Mouse (Mus musculus): Measurements from ENCODE around the gene Elp5.

Gene Elp5

DNA sequence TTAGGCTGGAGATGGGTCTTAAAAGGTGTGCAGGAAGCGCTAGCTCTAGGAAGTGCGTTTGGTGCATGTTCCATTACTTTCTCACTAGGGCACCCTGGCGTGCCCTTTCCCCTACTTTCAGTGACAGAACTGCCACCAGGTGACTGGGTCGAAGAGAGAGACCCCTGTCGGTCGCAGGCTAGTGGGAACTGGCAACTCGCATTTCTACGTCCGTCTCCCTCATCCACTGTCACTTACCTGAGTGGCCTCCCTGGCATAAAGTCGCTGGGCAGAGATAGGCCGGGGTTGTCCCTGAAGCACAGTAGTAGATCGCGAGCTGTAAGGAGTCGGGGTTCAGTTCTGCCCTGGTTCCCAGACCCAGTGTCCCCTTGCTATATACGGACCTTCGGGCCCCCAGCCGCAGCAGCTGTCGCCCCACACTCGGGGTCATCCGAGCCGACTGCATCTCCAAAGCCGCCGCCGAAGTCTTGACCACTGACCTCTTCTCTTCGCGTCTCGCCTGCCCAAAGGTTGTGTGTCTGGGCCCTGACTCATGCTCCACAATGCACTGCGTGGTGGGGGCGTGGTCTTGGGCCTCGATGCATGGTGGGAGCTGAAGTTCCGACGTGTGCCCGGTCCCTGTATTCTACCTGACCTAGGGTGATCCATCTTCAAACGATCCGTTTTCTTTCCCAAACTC is 32.7 kb upstream of the Elp5 start, which contains the start of gene Acadvl:
TSS of gene Acadvl (minus strand) at position 532 of the 679 bp plus-strand sequence.
- DNase-seq = peak; percentile 95 to 97

- no peak for DNase-seq
These were observed 31.7 kb upstream of the Elp5 start for GRCm38 (mm10) chr11:70014051-70014450.

GRCm38 (mm10) chr11:70013408-70013807 is 31.1 kb upstream of the Elp5 start:
- no peak for DNase-seq

DNA sequence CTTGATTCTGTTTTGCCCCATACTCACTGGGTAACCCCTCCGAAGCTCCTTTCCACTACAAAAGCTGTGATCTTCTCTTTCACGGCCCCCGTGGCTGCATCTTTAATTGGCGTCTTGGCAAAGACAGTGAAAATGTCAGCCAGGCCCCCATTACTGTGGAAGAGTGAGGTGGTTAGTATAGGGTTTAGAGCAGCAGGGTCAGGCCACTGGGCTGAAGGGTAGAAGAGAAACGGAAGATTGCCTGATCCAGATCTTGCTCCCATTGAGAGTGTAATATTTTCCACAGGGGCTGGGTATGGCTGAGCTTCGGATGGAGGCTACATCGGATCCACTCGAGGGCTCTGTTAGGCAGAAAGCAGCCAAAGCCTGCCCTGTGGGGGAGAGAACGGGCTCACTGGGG is 30.6 kb upstream of the Elp5 start:
- no peak for DNase-seq

GRCm38 (mm10) chr11:70010961-70011360 is 28.6 kb upstream of the Elp5 start:
- no peak for DNase-seq

DNA sequence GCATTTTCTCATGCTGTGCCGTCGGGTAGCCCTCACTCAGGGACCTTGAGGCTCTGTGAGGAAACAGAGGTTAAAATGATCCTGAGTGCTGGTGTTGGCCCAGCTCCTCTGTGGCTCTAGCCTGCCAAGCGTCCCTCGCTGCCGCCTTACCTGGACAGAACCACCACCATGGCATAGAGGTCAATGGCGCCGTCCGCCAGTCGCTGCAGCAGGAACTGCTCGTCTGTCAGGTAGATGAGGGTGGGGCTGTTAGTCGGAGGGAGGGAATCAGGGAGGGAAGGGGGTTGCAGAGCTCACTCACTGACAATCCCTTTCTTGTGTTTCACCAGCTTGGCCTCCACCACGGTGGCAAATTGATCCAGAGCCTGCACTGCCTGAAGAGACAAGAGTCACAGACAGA is 28.2 kb upstream of the Elp5 start:
- no peak for DNase-seq

DNA sequence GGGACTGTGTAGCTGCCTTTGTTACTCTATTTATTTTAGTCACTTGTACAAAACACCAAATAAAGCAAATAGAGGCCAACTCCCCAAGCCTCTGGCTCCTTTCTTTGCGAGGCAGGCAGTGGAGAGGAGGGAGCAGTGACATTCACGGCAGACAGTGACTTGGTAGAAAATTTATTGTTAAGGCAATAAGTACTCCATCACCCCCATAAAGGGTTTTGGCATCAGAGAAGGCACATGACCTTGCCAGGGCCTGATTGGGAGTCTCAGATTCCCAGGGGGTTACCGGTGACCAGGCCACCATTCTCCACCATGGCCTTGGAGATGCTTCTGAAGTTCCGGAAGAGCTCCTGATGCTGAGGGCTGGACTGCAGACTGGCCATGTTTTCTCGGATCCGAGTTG is 27.7 kb upstream of the Elp5 start:
- no peak for DNase-seq

- DNase-seq = no peak
These were observed 23.2 kb upstream of the Elp5 start for GRCm38 (mm10) chr11:70005521-70005920.

DNA sequence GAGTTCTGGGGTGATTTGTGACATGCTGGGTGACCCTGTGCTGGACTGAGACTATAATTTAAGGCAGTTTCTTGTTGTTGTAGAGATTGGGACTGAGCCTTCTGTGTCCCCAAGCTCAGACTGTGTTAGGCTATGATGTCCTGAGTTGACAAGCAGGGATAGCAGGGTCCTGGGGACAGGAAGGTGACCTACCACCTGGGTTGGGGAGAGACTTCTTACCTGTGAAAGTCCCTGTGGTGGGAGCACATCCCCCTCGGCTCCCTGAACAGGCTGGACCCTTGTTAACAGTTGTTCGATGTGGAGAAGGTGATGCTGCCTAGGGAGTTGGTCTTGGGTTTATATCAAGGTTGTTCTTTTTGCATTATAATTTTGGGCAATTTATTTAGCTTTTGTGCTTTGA is 20.2 kb upstream of the Elp5 start:
- DNase-seq = peak in 1 of 2 experiments; percentile 25

GRCm38 (mm10) chr11:70001865-70002264 is 19.5 kb upstream of the Elp5 start:
- peak; percentile 54 to 69 for DNase-seq

- no peak for DNase-seq
These were observed 18.8 kb upstream of the Elp5 start for GRCm38 (mm10) chr11:70001159-70001558.

DNA sequence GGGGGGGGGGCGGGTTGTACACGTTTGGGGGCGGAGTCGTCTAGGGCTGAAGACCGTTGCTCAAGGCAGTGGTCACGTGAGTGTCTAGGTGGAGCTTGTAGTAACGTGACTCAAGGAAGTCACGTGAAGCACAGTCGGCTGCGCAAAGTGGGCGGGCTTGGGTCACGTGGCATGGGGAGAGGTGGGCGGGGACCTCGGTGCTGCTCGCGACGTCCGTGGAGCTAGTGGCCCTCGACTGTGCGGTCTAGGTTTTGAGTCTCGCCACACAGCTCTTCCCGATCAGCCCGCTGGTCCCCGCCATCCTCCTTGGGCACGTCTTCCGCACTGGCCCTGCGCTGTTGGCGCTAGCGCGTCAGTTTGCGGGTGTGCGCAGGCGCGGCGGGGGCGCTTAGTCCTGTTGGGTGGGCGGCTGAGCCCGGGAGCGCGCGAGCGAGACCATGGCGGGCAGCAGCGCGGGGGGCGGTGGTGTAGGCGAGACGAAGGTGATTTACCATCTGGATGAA is 18.1 kb upstream of the Elp5 start, which contains the start of gene Dvl2:
TSS of gene Dvl2 (plus strand) at position 200 of the 503 bp plus-strand sequence.
- DNase-seq = peak; percentile 96 to 98

DNA sequence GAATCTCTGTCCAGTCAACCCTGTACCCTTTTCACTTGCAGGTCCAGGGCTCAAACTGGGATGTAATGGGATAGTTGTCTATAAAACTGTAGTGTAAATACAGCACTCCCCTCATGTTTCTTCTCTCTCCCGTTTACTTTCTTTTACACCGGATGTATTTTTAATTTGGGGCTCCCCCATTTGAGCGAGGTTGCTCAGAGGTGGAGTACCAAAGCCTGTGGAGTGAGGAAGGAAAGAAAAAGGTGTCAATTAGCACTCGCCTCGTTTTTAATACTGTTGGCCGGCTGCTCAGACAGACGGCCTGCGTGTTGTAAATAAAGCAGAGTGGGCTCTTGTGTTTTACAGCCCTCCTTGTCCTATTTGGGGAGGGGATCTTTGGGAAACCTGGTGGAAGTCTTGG is 17.3 kb upstream of the Elp5 start:
- DNase-seq = no peak

DNA sequence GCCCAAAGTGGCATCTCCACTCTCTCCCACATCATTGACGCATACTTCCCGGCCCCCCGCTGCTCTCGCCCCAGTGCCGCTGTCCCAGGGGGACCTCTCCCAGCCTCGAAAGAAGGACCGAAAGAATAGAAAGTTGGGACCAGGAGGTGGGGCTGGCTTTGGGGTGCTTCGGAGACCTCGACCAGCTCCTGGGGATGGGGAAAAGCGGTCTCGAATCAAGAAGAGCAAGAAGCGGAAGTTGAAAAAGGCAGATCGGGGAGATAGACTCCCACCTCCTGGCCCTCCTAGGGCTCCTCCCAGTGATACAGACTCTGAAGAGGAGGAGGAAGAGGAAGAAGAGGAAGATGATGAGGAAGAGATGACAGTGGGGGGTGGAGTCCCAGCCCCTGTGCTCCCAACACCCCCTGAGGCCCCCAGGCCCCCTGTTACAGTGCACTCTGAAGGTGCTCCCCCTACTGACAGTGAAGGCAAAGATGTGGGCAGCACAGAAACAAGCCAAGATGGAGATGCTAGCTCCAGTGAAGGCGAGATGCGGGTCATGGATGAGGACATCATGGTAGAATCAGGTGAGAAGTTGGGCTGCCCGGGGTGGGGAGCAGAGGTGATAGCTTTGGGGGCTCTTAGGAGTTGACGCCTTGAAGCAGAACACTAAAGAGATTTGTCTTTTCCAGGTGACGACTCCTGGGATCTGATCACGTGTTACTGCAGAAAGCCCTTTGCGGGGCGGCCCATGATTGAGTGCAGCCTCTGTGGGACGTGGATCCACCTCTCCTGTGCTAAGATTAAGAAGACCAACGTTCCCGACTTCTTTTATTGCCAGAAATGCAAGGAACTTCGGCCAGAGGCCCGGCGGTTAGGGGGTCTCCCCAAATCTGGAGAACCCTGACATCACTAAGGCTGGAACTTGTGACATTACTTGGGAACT is 16.5 kb upstream of the Elp5 start:
- DNase-seq = peak in 1 of 2 experiments; percentile 53

DNA sequence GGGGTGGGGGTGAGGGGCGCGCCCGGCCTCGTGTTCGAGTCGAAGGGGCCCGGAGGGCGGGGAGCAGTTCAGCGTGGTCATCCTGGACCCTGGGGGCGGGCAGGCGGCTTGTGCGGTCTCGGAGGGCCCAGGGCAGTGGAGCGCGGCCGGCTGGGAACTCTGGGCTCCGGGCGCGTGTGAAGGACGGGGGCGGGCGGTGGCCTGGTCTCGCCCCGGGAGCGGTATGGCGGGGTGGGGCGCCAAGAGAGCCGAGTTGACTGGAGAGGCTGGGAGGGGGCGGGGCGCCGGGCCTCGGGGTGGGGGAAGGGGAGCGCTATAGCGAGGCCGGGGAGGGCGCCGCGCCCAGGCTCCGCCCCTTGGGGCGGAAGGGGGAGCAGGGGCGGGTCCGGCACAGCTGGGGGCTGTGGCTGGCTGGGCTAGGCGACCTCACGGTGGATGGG is 14.8 kb upstream of the Elp5 start:
- peak; percentile 93 to 97 for DNase-seq

- peak in 1 of 2 experiments; percentile 60 for DNase-seq
These were observed 14.1 kb upstream of the Elp5 start for GRCm38 (mm10) chr11:69996161-69997061.

- DNase-seq = peak; percentile 97 to 99
These were observed 13.2 kb upstream of the Elp5 start, which contains the start of gene Phf23 for GRCm38 (mm10) chr11:69995391-69995960. Phf23 (plus strand) TSS chr11:69995777.

DNA sequence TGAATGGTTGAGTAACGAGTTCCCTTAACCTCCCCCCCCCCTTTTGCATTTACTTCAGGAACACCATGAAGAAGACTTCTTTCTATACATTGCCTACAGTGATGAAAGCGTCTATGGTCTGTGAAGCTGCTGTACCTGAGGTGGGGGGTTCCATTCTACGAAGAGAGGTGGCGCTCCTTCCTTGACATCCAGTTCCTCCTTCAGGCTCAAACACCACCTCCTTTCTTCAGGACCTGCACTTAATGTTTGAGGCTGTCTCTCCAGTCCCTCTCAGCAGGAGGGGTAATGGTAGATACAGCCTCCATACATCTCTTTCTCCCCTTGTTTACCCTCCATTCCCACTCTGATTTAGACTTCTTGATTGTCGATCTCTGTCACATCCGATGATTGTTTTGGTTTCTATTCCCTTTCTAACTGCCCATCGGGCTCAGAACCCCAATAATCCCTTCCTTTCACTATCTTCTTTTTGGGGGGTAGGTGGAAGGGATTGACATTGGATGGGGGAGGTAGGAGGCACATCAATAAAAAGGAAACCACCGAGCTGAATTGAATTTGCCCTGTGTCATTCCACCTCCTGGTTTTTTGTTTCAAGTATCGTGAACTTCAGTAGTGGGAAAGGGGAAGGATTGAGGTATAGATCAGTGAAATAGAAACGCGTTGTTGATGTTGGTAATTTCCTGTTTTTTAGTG is 12.2 kb upstream of the Elp5 start:
- DNase-seq = no peak

- DNase-seq = no peak
These were observed 10.6 kb upstream of the Elp5 start for GRCm38 (mm10) chr11:69992932-69993331.

GRCm38 (mm10) chr11:69992396-69992795 is 10.1 kb upstream of the Elp5 start:
- DNase-seq = peak; percentile 31 to 72

GRCm38 (mm10) chr11:69991711-69992110 is 9.4 kb upstream of the Elp5 start:
- no peak for DNase-seq
